10 mouse cellular contexts compared by ENCODE assay signal in the genomic region with DNA sequence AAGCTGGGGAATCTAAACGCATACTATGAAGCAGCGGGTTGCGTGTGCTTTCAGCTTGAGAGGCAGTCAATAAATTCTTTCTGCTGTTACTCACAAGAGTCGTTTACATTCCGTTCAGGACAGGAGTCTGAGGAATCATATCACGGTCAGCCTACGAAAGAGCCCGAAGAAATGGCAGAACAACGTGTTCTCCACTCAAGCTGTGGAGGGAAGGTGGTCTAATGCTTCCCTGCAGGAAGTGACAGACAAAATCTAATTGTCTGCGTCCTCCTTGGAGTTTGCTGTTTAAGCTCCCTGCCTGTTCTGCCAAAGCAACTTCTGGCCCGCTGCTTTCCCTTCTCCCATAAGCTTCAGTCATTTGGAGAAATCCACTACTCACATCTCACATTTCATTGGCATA. TPM values are rescaled to one million over a fixed set of nuclear protein-coding genes. Genes with fewer than 3 reads are reported as not detected.
DNase-seq lines count a peak whose midpoint lies in the region; ATAC-seq lines count a peak whose summit lies in the region.
"Had no signal": no experiment of that assay in that cellular context is flagged by ENCODE, and none has a peak within 500 bp of the region (broad histone marks: within the 10 kb centered on the region; RNA-seq: fewer than 3 reads in every experiment).

No protein-coding gene starts in this region.

- no peak overlapping the region for H3K9ac ChIP-seq in neural tube, embryonic 11.5 days (ENCODE audit: low read length)
- H3K9ac ChIP-seq in limb, embryonic 15.5 days, result no peak overlapping the region
- H3K9ac ChIP-seq: liver, embryonic 13.5 days had no signal

- H3K27me3 ChIP-seq in heart, embryonic 10.5 days (ENCODE audit: insufficient read depth, poor library complexity, severe bottlenecking), result no peaks in the 10 kb centered on the region
- no peaks in the 10 kb centered on the region for H3K27me3 ChIP-seq in neural tube, embryonic 11.5 days (ENCODE audit: control insufficient read depth, insufficient read depth, low read length)
- H3K27me3 ChIP-seq in limb, embryonic 15.5 days, result no peaks in the 10 kb centered on the region
- H3K27me3 ChIP-seq: liver, embryonic 13.5 days had no signal

- H3K36me3 ChIP-seq in heart, embryonic 10.5 days, result no peaks in the 10 kb centered on the region
- H3K36me3 ChIP-seq in neural tube, embryonic 11.5 days (ENCODE audit: control insufficient read depth, insufficient read depth, low read length), result no peaks in the 10 kb centered on the region
- H3K36me3 ChIP-seq in limb, embryonic 15.5 days, result no peaks in the 10 kb centered on the region
- H3K36me3 ChIP-seq: liver, embryonic 13.5 days had no signal

- peak overlapping the region; percentile 14; the same call in 1 of the 2 replicates for H3K4me2 ChIP-seq in neural tube, embryonic 11.5 days (ENCODE audit: low read depth)
- H3K4me2 ChIP-seq in limb, embryonic 15.5 days, result peak overlapping the region; percentile 36
- H3K4me2 ChIP-seq: liver, embryonic 13.5 days had no signal

- no peaks in the 10 kb centered on the region for H3K9me3 ChIP-seq in heart, embryonic 10.5 days
- H3K9me3 ChIP-seq in neural tube, embryonic 11.5 days (ENCODE audit: control insufficient read depth, low read length), result no peaks in the 10 kb centered on the region
- no peaks in the 10 kb centered on the region for H3K9me3 ChIP-seq in limb, embryonic 15.5 days
- H3K9me3 ChIP-seq: liver, embryonic 13.5 days had no signal

- intact Hi-C loops in heart, postnatal 14 days (cut with DNase I), result no loop called here

- ATAC-seq in neural tube, embryonic 11.5 days (ENCODE audit: insufficient read depth, low FRiP score, low TSS enrichment), result no peak
- no peak for ATAC-seq in limb, embryonic 15.5 days (ENCODE audit: insufficient number of reproducible peaks, low FRiP score, low TSS enrichment, low read depth)

- peak overlapping the region; percentile 2; the same call in 1 of the 2 replicates for H3K27ac ChIP-seq in heart, embryonic 10.5 days
- peak overlapping the region; percentile 40; the same call in 1 of the 2 replicates for H3K27ac ChIP-seq in neural tube, embryonic 11.5 days (ENCODE audit: low read depth, low read length)
- H3K27ac ChIP-seq in limb, embryonic 15.5 days, result 0 out of 2 replicates have a peak overlapping the region, but pooled peaks have one; percentile 22
- H3K27ac ChIP-seq: liver, embryonic 13.5 days had no signal

- H3K4me1 ChIP-seq in heart, embryonic 10.5 days, result no peaks in the 10 kb centered on the region
- no peaks in the 10 kb centered on the region for H3K4me1 ChIP-seq in neural tube, embryonic 11.5 days (ENCODE audit: control insufficient read depth, insufficient read depth, low read length)
- H3K4me1 ChIP-seq in limb, embryonic 15.5 days, result 0 out of 2 replicates have a peak, but pooled peaks cover 2% of the 10 kb centered on the region
- H3K4me1 ChIP-seq: liver, embryonic 13.5 days had no signal

- no peak overlapping the region for H3K4me3 ChIP-seq in heart, embryonic 10.5 days
- H3K4me3 ChIP-seq in neural tube, embryonic 11.5 days (ENCODE audit: low read depth, low read length), result no peak overlapping the region
- H3K4me3 ChIP-seq in limb, embryonic 15.5 days, result peak overlapping the region; percentile 13; the same call in 1 of the 2 replicates
- H3K4me3 ChIP-seq: liver, embryonic 13.5 days had no signal

- WGBS in heart, embryonic 10.5 days, result 41% methylated on average over 11 of the region's 11 CpGs
- 46% methylated on average over 11 of the region's 11 CpGs for WGBS in neural tube, embryonic 11.5 days
- 15% methylated on average over 11 of the region's 11 CpGs for WGBS in limb, embryonic 15.5 days

- no peak for DNase-seq in heart, embryonic 10.5 days (ENCODE audit: low spot score)
- DNase-seq in heart, postnatal 14 days, result no peak
- no peak for DNase-seq in neural tube, embryonic 11.5 days (ENCODE audit: low spot score)
- no peak for DNase-seq in neural tube, embryonic 10.5 days (ENCODE audit: extremely low spot score, low spot score)
- DNase-seq in adipocyte (ENCODE audit: low spot score), result no peak
- DNase-seq in thymus, postnatal 10 days (ENCODE audit: low spot score in 2 of 2), result no peak
- no peak for DNase-seq in thymus, postnatal 36 days
- DNase-seq: heart, postnatal 36 days; liver, embryonic 13.5 days had no signal

RNA-seq across cellular contexts. Expression of gene Gm10118, which starts 50.9 kb away (rescaled TPM):
- 1.6 and 2.5 TPM in 2 replicates for polyA plus RNA-seq in heart, embryonic 10.5 days (2016; fragmentation: Nextera tagmentation; extraction: Ambion mirVana)
- not detected for total RNA-seq in heart, postnatal 14 days (2021)
- polyA plus RNA-seq in neural tube, embryonic 11.5 days (2014; fragmentation: Nextera tagmentation; extraction: Ambion mirVana), result 0.24 and 0.40 TPM in 2 replicates
- polyA plus RNA-seq in limb, embryonic 15.5 days (2015; fragmentation: Nextera tagmentation; extraction: Ambion mirVana), result 0.09 and 0.14 TPM in 2 replicates
- total RNA-seq: heart, postnatal 36 days had no signal
- polyA plus RNA-seq: liver, embryonic 13.5 days had no signal
